Mouse (Mus musculus) CD4-positive helper T cell, adult 2 months (primary cell): ENCODE measurements around the gene Zfp989.
"Not testable (repeated sequence)": the region's sequence is repeated elsewhere in the genome, so short reads cannot be mapped to it uniquely, and the experiment has no call there.

ENCODE experiments used
- DNase-seq: peaks from one replicate; pipeline ENCODE4 v3.0.0-alpha.2; 2012; ENCODE audit warnings: low read depth, missing footprints, low spot score

Zfp989 gene

DNA sequence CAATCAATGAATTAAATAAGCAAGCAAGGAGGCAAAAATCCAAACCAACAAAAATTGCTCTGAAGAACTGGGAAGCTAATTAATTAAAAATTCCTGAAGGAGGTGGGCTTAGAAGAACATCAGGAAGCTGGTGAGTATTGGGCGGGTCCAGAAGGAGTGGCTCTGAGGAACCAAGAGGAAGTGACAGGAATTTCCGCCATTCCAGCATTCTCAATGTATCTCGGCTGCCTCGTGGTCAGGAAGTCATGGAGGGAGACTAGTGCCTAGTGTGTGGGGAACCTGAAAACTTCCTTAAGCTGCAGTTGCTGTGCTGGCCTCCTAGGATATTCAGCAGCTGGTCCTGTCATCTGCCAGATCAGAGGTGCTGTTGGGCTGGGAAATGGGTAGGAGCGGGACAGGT, at the start of gene Zfp989:
Zfp989 (plus strand) TSS at position 220 of the 400 bp plus-strand sequence.
- not testable (repeated sequence) for DNase-seq

DNA sequence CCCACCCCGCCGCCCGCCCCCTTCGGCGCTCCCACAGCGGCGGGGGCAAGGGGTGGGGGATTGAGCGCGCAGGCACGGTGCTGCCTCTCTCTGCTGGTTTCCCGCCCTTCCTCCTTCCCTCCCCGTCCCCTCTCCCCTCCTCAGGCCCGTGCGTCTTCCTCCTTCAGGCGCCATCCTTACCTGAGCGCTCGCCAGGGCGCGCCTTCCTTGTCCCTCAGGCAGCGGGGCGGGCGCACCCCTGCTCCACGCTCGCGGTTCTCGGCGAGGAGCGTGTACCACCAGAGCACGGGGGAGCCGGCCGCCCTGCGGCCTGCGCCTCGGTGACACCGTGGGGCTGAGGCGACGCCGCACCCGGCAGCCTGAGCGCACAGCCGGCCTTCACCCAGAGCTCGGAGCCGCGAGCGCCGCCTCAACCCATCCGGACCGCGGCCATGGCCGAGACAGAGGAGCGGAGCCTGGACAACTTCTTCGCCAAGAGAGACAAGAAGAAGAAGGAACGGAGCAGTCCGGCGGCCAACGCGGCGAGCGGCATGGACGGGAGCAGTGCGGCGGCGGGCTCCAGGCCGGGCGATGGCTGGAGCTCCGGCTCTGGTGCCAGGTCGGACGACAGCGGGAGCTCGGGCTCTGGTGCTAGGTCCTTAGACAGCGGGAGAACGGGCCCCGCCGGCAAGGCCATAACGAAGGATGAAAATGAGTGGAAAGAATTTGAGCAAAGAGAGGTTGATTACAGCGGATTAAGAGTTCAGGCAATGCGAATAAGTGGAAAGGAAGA, 39.3 kb upstream of the Zfp989 start:
- DNase-seq = no peak

DNA sequence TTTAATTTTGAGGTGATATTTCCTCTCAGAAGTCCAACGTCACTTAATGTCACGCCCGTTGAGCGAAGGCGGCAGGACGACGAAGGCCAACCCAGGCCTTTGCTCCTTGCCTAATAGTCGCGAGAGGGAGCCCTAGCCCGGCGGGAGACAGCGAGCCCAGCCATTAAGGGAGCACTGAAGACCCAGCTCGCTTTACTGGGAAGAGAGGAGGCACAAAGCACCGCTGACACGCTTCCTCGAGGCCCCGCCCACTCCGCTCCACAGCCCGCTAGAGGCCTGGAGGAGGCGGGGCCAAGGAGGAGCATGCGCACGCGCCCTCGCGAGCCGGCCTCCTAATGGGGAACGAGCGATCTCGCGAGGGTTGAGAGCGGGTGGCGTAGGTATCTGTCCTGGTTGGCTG, 30.1 kb upstream of the Zfp989 start:
- not testable (repeated sequence) for DNase-seq

DNA sequence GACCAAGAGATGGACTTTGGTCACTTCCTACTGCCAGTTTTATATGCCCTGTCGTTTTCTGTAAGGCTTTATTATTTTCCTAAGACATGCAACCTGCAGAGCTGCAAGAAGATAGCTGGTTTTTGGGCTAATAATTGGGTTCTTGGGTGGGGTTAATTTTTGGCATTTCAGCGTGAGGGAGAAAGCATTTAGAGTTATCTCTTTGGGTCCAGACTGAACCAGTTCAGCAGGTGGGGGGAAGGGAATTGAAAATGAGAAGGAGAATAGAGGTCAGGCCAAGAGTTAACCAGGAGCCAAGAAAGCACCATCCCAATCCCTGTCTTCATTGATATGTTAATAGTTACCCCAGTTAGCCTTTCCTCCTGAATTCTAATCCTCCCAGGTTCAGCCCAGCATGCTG, 4.8 kb downstream of the Zfp989 start:
- not testable (repeated sequence) for DNase-seq

DNA sequence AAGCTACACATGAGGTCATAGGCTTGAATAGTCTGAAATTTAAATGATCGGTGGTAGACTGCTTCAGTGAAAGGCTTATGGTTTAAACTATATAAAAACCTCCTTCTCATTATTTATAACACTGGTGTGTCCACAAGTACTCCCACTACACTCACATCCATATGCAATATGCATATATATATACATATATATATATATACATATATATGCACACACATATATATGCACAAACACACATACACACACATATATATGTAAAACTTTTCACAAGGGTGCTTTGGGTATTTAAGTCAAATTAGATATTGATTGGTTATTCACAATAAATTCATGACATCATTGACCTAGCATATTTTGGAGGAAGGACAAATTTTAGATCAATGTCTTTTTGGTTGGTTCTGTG, 46.6 kb downstream of the Zfp989 start:
- not testable (repeated sequence) for DNase-seq

DNA sequence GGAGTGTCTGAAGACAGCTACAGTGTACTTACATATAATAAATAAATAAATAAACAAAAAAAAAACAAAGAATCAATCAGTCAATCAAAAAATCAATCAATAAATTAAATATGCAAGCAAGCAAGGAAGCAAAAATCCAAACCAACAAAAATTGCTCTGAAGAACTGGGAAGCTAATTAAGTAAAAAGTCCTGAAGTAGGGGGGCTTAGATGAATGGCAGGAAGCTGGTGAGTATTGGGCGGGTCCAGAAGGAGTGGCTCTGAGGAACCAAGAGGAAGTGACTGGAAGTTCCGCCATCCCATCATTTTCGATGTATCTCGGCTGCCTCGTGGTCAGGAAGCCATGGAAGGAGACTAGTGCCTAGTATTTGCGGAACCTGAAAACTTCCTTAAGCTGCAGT, 49.8 kb downstream of the Zfp989 start, which contains the start of gene Rex2:
Rex2 (plus strand) TSS at position 301 of the 400 bp plus-strand sequence.
- DNase-seq = not testable (repeated sequence)

DNA sequence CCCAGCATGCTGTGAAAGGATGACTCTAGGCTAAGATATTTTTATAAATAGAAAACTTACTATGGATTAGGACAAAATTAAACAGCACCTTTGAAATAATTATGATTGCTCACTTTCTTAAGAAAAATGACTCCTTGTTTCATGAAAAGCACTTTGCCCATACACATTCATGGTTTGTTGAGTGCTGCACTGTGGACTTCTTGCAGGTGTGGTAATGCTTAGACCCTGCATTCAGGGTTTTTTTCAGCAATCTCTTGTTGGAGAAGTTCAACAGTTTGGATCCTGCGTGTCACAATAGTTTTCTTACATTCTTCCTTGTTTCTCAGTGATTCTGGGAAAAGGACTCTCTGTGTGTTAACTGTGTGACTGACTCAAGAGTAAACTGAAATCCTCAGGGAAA, 54.6 kb downstream of the Zfp989 start:
- DNase-seq = not testable (repeated sequence)

DNA sequence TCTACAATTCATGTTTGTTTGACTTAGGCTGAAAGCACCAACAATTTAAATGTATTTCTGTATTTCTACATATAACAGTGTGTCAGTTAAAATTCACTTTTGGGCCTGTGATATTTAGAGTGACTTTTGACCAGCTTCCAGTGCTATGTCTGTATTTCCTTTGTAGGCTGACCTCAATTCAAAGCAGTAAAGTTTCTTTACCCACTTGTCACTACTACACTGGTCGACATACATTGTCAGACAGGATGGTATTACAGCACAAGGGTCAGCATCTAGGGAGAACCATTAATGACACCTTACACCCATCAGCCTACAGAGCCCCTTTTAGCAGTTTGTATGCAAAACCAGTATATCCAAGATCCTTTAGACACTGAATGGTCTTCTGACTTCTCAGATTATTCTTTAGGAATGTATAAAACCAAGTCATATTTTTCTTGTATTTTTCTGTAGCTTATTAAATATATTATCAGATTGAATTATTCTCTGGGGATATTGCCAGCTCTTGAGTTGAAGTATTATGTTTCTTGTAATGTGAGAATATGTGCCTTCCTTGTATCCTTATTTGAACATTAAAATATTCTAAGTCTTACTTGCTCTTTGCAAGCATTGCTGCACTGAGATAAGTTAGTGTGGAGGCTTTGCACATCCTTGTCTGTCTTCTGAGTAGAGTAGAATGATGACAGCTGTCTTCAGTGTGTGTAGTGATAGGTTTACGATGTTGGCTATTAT, 59.7 kb downstream of the Zfp989 start:
- not testable (repeated sequence) for DNase-seq
